Mouse (Mus musculus): ENCODE measurements around the gene Rbl1. TPM values are rescaled to one million over a fixed set of nuclear protein-coding genes. Genes with fewer than 3 reads are reported as not detected.
"Not testable (repeated sequence)": the region's sequence is repeated elsewhere in the genome, so short reads cannot be mapped to it uniquely, and the experiment has no call there.

Rbl1 gene
- total RNA-seq, 2 experiments from 2014 or later: 1.3 to 2.2 TPM

DNA sequence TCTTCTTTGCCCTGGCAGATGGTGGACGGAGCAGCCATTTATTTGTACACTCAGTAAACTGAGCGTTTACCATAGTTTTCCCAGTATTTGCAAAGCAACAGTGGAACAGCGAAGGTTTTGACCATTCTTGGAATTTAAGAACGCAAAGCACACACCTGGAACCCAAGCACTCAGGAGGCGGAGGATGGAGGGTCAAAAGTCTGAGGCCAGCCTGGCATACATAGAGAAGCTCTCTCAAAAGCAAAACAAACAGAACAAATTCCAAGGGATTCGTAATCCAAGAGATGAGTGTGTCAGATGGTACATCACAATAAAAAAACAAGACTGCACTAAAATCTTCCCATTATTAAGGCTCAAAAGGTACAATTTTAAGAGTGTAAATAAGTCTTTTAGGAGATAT is 30.8 kb downstream of the Rbl1 start:
- DNase-seq (ENCODE audit: extremely low spot score in 1 of 2, low spot score in 1 of 2): no peak

DNA sequence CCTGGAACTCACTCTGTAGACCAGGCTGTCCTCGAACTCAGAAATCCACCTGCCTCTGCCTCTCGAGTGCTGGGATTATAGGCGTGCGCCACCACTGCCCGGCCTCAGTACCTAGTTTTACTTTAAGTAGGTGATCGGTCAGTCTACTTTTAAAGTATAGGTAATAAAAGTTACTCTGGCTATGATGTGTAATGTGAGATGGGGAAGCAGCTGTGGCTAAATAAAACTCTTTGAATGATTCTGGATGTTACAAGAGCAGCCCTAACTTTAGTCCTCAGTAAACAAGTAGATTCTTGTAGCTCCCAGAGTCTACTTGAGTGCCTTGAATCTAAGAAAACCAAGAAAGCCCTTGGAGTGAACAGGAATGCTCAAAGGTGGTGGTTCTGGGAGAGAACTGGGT is 31.4 kb downstream of the Rbl1 start:
- no peak for DNase-seq (ENCODE audit: extremely low spot score in 1 of 2, low spot score in 1 of 2)

DNA sequence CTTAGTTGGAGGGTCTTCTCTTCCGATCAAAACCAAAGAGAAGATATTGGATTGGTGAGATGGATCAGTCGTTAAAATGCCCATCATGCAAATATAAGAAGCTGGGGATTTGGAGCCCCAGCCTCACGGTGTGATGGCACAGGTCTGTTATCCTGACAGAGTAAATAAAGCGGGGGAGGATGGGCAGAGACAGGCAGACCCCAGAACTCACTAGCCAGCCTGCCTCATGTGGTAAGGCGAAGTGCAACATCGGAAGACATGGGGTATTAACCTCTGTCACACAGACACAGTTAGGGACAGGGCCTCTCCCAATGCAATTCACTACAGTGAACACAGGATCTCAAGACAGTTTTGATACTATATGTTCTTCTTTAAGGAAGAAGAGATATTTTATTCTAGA is 33.7 kb downstream of the Rbl1 start:
- no peak for DNase-seq (ENCODE audit: extremely low spot score in 1 of 2, low spot score in 1 of 2)

DNA sequence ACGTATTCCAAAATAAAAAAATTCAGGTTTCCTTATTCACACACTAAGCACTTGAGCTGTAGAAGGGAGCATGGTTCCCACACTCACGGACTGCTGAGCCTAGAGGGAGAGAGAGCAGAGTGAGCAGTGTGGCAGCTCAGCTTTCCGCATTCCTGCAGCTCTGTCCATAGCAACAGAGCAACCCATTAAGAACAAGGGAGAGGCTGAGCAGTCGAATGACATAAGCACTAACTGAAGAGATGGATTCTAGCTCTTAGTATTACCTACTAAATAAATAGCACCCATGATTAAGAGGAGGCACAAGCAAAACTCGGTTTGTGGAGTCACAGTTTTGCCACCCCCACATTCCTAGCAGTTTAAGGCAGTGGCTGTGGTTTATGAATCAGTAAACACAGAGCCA is 34.2 kb downstream of the Rbl1 start:
- no peak for DNase-seq (ENCODE audit: extremely low spot score in 1 of 2, low spot score in 1 of 2)

DNA sequence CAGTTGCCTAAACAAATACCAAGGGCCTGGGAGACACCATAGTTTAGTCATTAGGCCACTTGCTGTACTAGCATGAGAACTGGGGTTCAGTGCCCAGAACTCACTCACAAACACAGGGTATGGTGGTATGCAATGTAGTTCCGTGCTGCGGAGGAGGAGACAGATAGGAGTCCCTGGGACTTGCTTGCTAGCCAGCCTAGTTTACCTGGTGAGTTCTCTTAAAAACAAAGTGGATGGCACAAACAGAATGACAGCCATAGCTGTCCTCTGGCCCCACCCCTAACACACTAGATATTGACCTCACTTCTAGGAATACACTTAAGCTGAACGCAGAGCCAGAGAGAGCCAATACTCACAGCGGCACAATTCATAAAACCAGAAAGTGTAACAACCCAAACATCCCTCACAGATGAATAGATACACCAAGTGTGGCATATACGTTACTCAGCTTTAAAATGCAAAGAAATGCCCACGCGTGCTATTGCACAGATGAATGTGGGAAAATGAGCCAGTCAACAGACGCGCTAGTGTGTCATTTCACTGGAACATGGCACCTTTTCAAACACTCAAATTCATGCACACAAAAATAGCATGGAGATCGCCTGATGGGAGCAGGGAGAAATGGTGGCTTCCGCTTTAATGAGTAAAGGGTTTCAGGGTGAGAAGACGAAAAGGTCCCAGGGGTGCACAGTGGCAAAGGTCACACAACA is 37.8 kb downstream of the Rbl1 start:
- DNase-seq (ENCODE audit: extremely low spot score in 1 of 2, low spot score in 1 of 2): no peak

DNA sequence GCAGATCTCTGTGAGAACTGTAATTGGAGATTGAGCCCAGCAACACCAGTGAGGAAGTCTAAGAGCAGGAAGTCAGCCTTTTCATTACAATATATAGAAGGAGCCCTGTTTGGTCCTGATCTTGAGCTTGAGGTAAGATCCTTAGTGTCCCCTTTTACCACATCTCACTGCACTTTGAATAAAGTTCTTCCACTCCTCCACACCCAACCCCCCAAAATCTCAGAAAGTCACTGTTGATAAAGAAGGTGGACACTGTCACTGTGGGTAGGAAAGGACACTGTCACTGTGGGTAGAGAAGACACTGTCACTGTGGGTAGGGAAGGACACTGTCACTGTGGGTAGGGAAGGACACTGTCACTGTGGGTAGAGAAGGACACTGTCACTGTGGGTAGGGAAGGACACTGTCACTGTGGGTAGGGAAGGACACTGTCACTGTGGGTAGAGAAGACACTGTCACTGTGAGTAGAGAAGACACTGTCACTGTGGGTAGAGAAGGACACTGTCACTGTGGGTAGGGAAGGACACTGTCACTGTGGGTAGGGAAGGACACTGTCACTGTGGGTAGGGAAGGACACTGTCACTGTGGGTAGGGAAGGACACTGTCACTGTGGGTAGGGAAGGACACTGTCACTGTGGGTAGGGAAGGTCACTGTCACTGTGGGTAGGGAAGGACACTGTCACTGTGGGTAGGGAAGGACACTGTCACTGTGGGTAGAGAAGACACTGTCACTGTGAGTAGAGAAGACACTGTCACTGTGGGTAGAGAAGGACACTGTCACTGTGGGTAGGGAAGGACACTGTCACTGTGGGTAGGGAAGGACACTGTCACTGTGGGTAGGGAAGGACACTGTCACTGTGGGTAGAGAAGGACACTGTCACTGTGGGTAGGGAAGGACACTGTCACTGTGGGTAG is 38.8 kb downstream of the Rbl1 start:
- DNase-seq (ENCODE audit: extremely low spot score in 1 of 2, low spot score in 1 of 2): not testable (repeated sequence)

DNA sequence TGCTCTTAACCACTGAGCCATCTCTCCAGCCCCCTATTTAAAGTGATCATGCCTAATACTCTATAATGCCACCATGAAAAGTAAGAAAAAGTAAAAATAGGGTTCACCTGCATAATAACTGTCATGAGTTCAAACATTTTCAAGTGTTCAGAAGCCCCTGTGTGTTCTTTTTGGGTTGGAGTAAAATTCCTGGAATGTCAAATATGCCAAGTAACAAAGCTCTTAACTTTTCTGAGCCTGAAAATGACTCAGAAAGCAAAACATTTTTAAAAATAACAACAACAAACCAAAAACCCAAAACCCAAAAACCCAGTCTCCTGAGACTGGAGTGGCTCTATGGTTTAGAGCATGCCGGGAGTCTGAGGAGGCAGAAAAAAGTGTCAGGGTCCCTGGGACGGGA is 40.2 kb downstream of the Rbl1 start:
- no peak for DNase-seq (ENCODE audit: extremely low spot score in 1 of 2, low spot score in 1 of 2)

DNA sequence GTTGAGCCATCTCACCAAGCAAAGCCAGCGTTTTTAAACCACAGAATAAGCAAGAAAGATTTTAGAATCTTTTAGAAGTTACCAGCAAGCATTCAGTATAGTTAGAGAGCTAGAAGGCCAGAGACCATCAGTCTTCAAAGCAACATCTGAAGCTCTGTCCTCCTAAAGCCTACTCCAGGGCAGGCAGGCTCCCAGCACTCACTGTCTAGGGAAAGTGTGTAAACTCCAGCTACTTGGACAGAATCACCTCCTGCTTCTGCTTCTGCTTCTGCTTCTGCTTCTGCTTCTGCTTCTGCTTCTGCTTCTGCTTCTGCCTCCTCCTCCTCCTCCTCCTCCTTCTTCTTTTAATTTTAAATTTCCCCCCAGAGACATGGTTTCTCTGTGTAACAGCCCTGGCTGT is 48.3 kb downstream of the Rbl1 start:
- DNase-seq (ENCODE audit: extremely low spot score in 1 of 2, low spot score in 1 of 2): no peak

DNA sequence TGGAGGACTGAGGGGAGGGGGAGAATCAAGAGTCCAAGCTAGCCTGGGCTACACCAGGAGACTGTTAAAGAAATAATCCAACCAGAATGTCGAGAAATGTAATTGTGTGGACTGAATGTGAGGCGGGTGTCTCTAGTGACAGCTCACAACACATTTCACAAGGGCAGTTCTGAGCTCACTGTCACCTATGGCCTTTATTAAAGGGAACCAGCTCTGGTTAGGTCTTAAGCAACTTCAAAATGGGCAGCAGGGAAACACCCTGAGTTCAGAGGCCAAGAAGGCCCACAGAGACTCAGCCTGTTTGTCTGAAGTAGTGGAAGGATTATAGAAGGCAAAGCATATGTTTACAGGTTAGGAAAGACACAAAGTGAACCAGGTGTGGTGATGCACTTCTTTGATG is 51.1 kb downstream of the Rbl1 start:
- no peak for DNase-seq (ENCODE audit: extremely low spot score in 1 of 2, low spot score in 1 of 2)

DNA sequence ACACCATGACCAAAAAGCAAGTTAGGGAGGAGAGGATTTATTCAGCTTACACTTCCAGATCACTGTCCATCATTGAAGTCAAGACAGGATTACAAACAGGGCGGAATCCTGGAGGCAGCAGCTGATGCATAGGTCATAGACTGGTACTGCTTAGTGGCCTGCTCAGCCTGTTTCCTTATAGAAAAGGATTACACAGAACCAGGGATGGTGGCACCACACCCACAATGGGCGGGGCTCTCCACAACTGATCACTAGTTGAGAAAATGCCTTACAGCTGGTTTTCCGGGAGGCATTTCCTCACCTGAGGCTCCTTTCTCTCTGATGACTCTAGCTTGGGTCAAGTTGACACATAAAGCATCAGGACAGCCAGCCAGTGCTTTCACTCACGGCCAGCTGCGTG is 55.9 kb downstream of the Rbl1 start:
- no peak for DNase-seq (ENCODE audit: extremely low spot score in 1 of 2, low spot score in 1 of 2)

DNA sequence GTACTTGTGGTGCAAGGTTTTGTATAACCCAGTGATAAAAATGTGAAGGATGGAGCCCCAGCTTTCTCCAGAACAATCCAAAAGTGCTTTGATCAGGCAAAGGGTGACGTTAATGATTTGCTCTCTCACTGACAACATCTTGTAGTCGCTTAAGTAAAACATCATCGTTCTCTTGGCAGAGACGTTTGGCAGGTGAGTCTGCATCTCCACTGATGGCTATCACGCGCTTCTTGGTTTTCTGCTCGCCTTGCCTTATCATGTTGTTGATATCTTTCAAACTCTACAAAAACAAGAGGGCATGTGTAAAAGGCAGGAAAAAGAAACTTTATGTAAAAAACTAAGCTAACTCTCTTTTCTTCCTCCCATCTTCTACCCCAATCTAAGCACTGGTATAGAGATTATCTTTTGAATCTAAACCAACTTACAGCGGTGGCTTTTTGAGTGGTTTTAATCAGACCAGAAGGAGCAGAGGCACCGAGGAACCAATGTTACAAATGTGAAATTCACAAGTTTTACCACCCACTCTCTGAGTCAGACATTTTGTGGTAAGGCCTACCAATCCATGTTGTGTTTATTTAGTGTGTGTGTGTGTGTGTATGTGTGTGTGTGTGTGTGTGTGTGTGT is 56.8 kb downstream of the Rbl1 start:
- no peak for DNase-seq (ENCODE audit: extremely low spot score in 1 of 2, low spot score in 1 of 2)

DNA sequence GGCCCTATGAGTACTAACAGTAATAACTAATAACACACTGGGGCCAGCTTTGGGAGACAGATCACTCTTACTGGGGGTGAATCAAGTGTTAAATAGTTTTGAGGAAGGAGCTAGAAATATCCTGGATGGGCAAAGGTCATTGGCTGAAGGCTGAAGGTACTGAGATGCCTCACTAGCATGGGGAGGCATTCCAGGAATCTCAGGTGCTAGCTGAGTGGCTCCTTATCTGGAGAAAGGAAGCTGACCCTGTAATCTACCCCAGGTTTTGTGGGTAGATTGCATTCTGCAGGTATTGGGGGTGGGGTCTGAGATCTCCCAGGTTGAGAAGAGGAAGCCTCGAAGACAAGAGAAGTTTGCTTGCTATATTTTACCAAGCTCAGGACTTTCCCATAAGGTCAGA is 59.2 kb downstream of the Rbl1 start:
- no peak for DNase-seq (ENCODE audit: extremely low spot score in 1 of 2, low spot score in 1 of 2)

DNA sequence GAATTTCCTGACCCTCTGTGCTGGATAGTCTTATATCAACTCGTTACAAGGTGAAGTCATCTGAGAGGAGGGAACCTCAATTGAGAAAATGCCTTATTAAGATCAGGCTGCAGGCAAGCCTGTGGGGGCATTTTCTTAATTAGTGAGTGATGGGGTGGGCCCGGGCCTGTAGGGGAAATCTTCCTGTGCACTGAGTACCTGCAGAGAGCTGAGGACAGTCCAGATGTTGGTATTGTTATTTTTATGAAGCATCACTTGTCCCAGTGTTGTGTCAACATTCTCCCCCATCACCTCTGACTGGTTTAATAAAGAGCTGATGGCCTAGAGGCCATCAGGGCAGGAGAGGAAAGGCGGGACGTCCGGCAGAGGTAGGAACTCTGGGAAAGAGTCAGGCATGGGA is 60.2 kb downstream of the Rbl1 start:
- DNase-seq (ENCODE audit: extremely low spot score in 1 of 2, low spot score in 1 of 2): no peak

DNA sequence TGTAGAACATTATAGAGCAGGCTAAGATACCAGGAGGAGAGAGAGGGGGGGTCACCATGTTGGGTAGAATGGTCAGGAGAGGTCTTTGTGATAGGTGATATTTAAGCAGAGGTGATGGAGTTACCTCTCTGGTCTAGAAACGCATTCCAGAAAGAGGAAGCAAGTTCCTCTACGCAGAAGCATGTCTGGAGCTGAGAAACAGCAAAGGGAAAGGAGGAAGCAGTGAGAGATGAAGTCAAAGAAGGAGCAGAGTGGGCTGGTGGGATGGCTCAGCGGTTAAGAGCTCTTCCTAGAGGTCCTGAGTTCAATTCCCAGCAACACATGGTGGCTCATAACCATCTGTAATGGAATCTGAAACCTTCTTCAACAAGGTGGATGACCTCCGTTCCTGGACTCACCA is 62.4 kb downstream of the Rbl1 start:
- no peak for DNase-seq (ENCODE audit: extremely low spot score in 1 of 2, low spot score in 1 of 2)

DNA sequence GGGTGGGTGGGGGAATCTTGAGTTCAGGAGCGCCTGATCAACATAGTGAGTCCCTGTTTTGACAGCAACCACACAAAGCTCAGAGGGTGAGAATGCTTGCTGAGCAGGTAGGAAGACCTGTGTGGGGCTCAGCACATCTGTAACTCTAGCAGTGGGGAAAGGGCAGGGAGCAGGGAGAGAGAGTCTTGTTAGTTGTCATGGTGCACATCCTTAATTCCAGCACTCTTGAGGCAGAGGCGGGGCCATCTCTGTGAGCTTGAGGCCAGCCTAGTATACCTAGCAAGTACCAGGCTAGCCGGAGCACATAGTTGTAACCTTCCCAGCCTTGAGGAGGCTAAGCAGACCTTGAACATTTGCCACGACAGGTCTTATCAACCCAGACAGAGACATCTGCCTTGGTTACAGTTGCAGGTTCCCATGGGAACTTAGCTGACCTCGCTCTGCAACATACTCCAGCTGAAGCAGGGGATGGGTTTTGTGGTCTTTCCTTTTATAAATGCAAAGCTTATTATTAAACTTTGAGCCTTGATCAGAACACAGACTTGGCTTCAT is 65.0 kb downstream of the Rbl1 start:
- no peak for DNase-seq (ENCODE audit: extremely low spot score in 1 of 2, low spot score in 1 of 2)

DNA sequence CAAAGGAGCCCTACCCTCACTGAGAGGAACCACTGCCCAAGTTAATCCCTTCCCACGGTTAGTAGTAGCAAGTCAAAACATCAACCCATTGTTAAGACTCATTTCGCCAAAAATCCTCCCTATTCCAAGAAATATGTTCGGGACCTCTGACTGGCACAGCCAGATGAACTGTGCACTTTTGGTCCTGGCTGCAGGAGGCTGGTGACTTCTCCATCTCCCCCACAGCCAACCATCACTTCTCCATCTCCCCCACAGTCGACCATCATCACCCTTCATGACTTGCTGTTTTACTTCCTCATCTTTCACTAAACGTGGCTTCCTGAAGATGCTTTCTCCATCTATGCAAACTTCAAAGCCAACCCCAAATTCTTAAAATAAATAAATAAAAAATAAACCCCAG is 65.5 kb downstream of the Rbl1 start:
- no peak for DNase-seq (ENCODE audit: extremely low spot score in 1 of 2, low spot score in 1 of 2)

DNA sequence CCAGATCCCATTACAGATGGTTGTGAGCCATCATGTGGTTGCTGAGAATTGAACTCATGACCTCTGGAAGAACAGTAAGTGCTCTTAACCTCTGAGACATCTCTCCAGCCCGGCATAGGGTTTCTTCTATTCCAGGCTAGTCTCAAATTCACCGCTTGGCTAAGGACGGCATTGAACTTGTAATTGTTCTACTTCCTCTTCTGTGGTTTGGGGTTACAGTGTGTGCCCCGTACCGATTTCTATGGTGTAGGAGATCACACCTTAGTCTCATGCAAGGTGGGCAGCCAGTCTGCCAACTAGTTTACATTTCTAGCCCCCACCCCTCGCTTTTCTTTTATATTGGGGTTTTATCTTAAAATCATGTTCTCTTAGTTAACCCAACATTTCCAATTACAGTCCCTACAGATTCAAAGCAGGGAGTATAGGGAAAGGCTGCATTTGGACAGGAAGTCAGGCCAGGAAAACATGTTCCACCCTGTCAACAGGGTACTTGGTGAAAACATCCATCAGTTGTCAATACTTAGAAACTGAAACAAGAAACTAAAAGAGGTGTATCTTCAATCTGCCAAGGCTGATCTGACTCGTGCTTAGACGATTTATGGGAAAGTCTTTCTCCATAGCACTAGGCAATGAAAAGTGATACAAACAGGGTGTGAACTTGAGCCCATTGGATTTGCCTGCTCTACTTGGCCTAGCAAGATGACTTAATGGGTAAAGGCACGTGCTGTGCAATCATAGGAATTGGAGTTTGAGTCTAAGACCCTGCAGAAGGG is 66.2 kb downstream of the Rbl1 start:
- DNase-seq (ENCODE audit: extremely low spot score in 1 of 2, low spot score in 1 of 2): no peak

DNA sequence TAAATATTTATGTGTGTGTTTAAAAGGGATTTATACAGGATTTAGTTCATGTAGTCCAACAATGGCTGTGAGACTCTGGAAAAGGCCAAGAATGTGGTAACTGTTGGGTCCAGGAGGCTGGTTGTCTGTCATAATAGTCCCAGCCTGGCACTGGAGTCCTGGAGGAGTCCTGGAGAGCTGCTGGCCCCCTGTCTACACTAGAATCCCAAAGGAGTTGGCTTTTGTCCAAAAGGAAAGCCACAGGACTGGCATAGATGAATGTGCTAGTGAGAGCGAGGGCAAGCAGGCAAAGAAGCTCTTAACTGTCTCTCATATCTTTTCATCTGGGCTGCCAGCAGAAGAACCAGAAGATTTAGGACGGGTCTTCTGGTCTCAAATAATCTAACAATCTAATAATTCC is 67.7 kb downstream of the Rbl1 start:
- DNase-seq (ENCODE audit: extremely low spot score in 1 of 2, low spot score in 1 of 2): no peak

DNA sequence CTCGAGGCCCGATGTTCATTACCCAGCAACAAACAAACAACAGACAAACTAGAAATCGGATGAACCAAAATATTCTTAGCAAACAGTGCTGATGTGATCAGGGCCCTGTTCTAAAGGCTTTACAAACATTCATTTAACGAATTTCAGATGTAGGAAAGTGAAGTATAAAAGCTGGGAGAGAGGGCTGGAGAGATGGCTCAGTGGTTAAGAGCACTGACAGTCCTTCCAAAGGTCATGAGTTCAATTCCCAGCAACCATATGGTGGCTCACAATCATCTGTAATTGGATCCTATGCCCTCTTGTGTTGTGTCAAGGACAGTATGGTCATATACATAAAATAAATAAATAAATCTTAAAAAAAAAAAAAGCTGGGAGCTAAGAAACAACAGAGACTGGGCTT is 68.2 kb downstream of the Rbl1 start:
- no peak for DNase-seq (ENCODE audit: extremely low spot score in 1 of 2, low spot score in 1 of 2)

DNA sequence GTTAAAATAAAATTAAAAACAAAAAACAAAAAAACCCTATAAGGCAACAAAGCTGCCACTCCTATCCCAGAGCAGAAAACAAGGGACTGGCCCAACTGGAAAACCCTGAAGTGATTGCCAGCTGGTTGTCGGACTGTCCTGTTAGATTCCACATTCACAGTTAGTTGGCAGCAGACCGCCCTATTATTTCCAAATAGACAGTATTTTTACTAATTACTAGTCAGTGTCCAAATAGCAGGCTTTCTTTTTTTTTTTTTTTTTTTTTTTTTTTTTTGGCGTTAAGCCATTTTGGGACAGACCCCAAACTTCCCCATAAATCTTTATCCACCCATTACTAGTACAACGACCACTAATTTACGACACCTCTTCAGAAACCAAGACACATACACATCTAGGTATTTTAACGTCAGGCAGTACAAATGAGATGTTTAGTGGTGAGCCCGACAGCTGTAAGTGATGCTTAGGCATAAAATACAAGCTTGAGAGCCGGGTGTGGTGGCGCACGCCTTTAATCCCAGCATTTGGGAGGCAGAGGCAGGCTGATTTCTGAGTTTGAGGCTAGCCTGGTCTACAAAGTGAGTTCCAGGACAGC is 68.7 kb downstream of the Rbl1 start:
- no peak for DNase-seq (ENCODE audit: extremely low spot score in 1 of 2, low spot score in 1 of 2)
